Mouse (Mus musculus) lung, postnatal 0 days (tissue): ENCODE results near the gene C2cd2. TPM values are rescaled to one million over a fixed set of nuclear protein-coding genes. Genes with fewer than 3 reads are reported as not detected.
A peak's percentile ranks its signal among the peaks of the same experiment; 100 is the strongest.

Experiments
- ATAC-seq: fragments of 200-750 bp; cut with Nextera tagmentation; 2 replicates; pipeline ENCODE4 v1.8.0; 2017; ENCODE audit warnings: moderate library complexity
- DNase-seq: peaks from one replicate; pipeline ENCODE4 v3.0.0-alpha.2; 2016; ENCODE audit warnings: low spot score
- H3K27ac ChIP-seq: fragments of 300-500 bp; sonication (generic); 2 replicates; pipeline ENCODE4 v1.5.1; 2014; ENCODE audit warnings: antibody characterized with exemption, mild to moderate bottlenecking, low read length, mixed read lengths
- H3K27me3 ChIP-seq: fragments of 300-500 bp; sonication (generic); replicated peaks from 2 replicates; pipeline ENCODE4 v1.6.1; 2014; ENCODE audit warnings: low read length, mixed read lengths; ENCODE audit not compliant: insufficient read depth
- H3K36me3 ChIP-seq: fragments of 300-500 bp; sonication (generic); 2 replicates; pipeline ENCODE4 v1.6.1; 2014; ENCODE audit warnings: low read length, mixed read lengths; ENCODE audit not compliant: insufficient read depth
- H3K4me1 ChIP-seq: fragments of 300-500 bp; sonication (generic); 2 replicates; pipeline ENCODE4 v1.6.1; 2014; ENCODE audit warnings: antibody characterized with exemption, low read depth, low read length, mixed read lengths; ENCODE audit not compliant: insufficient read depth
- H3K4me2 ChIP-seq: fragments of 300-500 bp; sonication (generic); replicated peaks from 2 replicates; pipeline ENCODE4 v1.6.1; 2014; ENCODE audit warnings: low read depth, mild to moderate bottlenecking, low read length, moderate library complexity, mixed read lengths
- H3K4me3 ChIP-seq: fragments of 300-500 bp; sonication (generic); 2 replicates; pipeline ENCODE4 v1.5.1; 2014; ENCODE audit warnings: low read depth, low read length
- H3K9ac ChIP-seq: fragments of 300-500 bp; sonication (generic); replicated peaks from 2 replicates; pipeline ENCODE4 v1.6.1; 2014; ENCODE audit warnings: low read depth, mild to moderate bottlenecking
- H3K9me3 ChIP-seq: fragments of 300-500 bp; sonication (generic); 2 replicates; pipeline ENCODE4 v1.6.1; 2016; ENCODE audit warnings: low read length, mixed read lengths
- CTCF ChIP-seq: IDR thresholded peaks from 2 replicates; pipeline ENCODE4 v1.5.1; 2016; ENCODE audit warnings: antibody characterized with exemption, mild to moderate bottlenecking
- EP300 ChIP-seq: IDR thresholded peaks from 2 replicates; pipeline ENCODE4 v1.6.1; 2016; ENCODE audit warnings: antibody characterized with exemption, mild to moderate bottlenecking, control low read depth
- WGBS: fragments of 180-500 bp; shearing (Covaris S2); extraction: QIAGEN DNeasy Blood & Tissue Kit; methylation state at CpG from one replicate; pipeline ENCODE4 v1.1.7; 2014; 5-methylcytosine and 5-hydroxymethylcytosine counted together
- polyA plus RNA-seq: library from polyadenylated mRNA; unstranded; fragments of >200 nt; fragmentation: Nextera tagmentation; extraction: Ambion mirVana; gene quantifications from 2 replicates; pipeline ENCODE4 v1.2.1, GENCODE M21; 2015

The C2cd2 gene
- polyA plus RNA-seq, 1 experiment from 2014 or later, result 15.0 TPM

DNA sequence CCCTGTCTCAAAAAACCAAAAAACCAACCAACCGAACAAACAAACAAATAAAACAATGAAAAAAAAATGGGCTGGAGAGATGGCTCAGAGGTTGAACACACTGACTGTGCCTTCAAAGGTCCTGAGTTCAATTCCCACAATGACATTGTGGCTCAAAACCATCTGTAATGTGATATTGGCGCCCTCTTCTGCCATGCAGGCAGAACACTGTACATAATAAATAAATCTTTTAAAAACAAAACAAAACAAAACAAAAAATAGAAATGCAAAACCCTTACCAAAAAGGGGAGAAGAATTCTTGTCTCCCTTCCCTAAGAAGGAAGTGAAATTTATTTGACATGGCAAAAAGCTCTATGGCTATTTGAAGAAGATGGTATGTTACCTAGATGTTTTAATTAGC lies 29.1 kb upstream of the C2cd2 start:
- no peaks in the 10 kb centered on the region; the same call in 1 of the 2 replicates for H3K4me1 ChIP-seq
- no peaks in the 10 kb centered on the region for H3K27me3 ChIP-seq
- no peak overlapping the region for H3K27ac ChIP-seq
- ATAC-seq (no peak), DNase-seq (no peak)
- no peak overlapping the region for H3K4me2 ChIP-seq
- no peak overlapping the region for H3K4me3 ChIP-seq
- peak; percentile 15; the same call in 1 of the 2 replicates for TF ChIP-seq CTCF
- TF ChIP-seq EP300, result no peak
- 79% methylated on average over 2 of the region's 2 CpGs for WGBS
- H3K36me3 ChIP-seq, result no peaks in the 10 kb centered on the region
- H3K9me3 ChIP-seq, result no peaks in the 10 kb centered on the region
- H3K9ac ChIP-seq, result no peak overlapping the region

DNA sequence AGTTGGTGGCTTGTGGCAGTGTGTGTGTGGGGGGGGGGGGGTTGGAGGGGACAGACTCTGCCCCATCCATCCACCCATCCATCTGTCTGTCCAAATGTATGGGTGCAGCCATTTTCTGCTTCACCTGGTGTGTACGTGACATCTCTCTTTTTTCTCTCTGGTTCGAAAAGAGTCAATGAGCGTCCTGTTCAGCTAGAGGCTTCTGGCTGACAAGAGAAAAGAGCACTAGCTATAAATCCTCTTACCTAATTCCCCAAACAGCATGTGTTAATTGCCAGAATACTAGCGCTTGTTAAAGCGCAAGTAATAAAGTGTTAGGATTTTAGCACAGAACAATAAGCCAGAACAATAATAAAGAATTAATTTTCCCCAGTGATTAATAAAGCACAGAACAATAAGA lies 22.2 kb upstream of the C2cd2 start:
- Histone ChIP-seq H3K4me3 (no peak overlapping the region), H3K4me1 (no peaks in the 10 kb centered on the region), H3K27ac (no peak overlapping the region), H3K4me2 (no peak overlapping the region), H3K36me3 (no peaks in the 10 kb centered on the region), H3K27me3 (no peaks in the 10 kb centered on the region), H3K9me3 (no peaks in the 10 kb centered on the region), H3K9ac (no peak overlapping the region)
- DNase-seq (no peak), ATAC-seq (no peak)
- no peak for TF ChIP-seq CTCF
- TF ChIP-seq EP300, result no peak
- whole genome bisulfite sequencing, result 88% methylated on average over 5 of the region's 5 CpGs

DNA sequence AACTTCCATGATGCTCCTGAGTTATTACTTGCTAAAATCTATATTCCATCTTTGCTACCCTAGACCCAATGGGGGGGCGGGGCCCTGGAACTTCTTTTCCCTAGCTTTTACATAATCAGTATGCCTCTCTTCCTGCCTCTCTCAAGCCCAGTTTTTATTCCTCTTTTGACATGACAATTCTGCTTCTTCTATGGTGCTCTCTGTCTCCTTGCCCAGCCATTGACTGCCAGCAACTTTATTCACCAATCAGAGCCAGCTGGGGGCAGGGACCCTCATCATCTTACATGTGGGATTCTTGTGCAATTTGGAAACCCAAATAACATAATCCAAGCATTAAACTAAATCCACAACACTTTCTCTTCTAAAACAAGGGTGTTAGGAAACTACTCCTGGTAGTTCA lies 19.0 kb upstream of the C2cd2 start:
- no peak overlapping the region for H3K4me2 ChIP-seq
- TF ChIP-seq CTCF, result no peak
- no peak for TF ChIP-seq EP300
- no peak for ATAC-seq
- no peaks in the 10 kb centered on the region for H3K4me1 ChIP-seq
- H3K9ac ChIP-seq, result no peak overlapping the region
- H3K27me3 ChIP-seq, result no peaks in the 10 kb centered on the region
- 77% methylated on average over 1 of the region's 1 CpGs for WGBS
- H3K4me3 ChIP-seq, result no peak overlapping the region
- no peak overlapping the region for H3K27ac ChIP-seq
- no peaks in the 10 kb centered on the region for H3K9me3 ChIP-seq
- DNase-seq, result no peak
- no peaks in the 10 kb centered on the region for H3K36me3 ChIP-seq

DNA sequence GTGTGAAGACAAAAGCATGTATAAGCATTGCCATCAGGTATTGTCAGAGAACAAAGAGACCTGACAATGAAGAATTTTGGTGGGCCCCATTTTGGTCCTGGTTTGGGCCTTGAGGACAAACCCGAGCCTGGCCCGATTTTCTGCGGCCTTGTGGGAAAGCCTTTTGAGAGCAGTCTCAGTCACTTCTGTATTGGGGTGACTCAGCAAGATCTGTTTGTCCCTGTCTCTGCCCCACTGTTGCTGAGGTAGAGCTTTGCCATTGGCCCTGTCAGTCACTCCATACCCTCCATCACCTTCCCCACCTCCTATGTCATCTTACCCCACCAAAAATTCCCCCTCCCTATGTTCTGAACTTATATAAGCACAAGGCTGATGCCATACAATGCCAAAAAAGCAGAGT lies 15.3 kb upstream of the C2cd2 start:
- no peak for ATAC-seq
- Histone ChIP-seq H3K9ac (no peak overlapping the region), H3K27ac (no peak overlapping the region), H3K36me3 (no peaks in the 10 kb centered on the region), H3K27me3 (no peaks in the 10 kb centered on the region), H3K4me3 (no peak overlapping the region), H3K4me1 (no peaks in the 10 kb centered on the region), H3K9me3 (no peaks in the 10 kb centered on the region), H3K4me2 (no peak overlapping the region)
- 83% methylated on average over 3 of the region's 3 CpGs for WGBS
- DNase-seq, result no peak
- TF ChIP-seq CTCF (no peak), EP300 (no peak)

DNA sequence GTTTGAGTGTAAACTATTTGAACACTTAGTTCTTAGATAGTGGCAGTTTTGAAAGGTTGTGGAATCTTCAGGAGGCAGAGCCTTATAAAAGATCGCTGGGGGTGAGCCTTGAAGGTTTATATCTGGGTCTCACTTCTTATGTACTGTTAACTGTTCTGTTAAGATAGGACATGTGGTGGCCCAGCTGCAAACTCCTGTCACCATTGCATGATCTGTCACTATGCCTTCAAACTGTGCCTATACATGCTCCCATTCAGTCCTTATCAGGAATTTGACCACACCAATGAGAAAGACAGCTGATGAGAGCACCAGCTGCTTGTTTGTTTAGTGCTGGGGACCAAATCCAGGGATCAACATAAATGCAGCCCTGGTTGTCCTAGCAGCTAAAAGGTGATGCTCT lies 14.9 kb upstream of the C2cd2 start:
- TF ChIP-seq CTCF, result no peak
- TF ChIP-seq EP300, result no peak
- no peak overlapping the region for H3K9ac ChIP-seq
- no peaks in the 10 kb centered on the region for H3K9me3 ChIP-seq
- H3K27me3 ChIP-seq, result no peaks in the 10 kb centered on the region
- no peak overlapping the region for H3K27ac ChIP-seq
- H3K36me3 ChIP-seq, result no peaks in the 10 kb centered on the region
- DNase-seq, result no peak
- H3K4me1 ChIP-seq, result no peaks in the 10 kb centered on the region
- ATAC-seq, result no peak
- H3K4me3 ChIP-seq, result no peak overlapping the region
- 61% methylated on average over 1 of the region's 1 CpGs for WGBS
- H3K4me2 ChIP-seq, result no peak overlapping the region

DNA sequence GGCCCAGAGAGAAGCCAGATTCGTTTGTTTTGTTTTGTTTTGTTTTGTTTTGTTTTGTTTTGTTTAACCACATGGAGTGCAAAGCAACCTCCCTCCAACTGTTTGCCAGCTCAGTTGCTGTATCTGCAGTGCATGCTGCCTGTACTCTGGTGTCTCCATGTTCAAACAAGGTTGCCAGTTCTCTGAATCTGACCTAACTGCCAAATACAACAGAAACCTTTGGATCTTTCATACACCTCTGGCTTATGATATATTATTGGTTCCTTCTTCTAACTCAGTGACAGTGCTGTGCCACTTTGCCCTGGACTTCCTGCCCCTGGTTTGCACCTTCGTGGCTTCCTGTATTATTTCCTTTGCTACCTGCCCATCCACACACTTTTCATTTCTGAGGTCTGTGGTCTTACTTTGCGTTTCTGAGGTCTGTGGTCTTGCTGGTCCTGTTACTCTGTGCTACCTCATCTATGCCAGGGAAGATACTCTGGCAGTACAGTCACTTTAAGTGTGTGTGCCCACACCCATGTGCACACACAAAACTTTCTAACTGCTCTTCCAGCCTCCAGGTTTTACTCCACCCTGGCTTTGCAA lies 1.6 kb upstream of the C2cd2 start:
- DNase-seq (no peak), ATAC-seq (no peak)
- 74% methylated on average over 3 of the region's 3 CpGs for WGBS
- Histone ChIP-seq H3K4me3 (no peak overlapping the region), H3K9ac (no peak overlapping the region), H3K27me3 (no peaks in the 10 kb centered on the region), H3K9me3 (no peaks in the 10 kb centered on the region), H3K4me1 (no peaks in the 10 kb centered on the region), H3K36me3 (no peaks in the 10 kb centered on the region), H3K4me2 (no peak overlapping the region), H3K27ac (no peak overlapping the region)
- TF ChIP-seq CTCF (no peak), EP300 (no peak)
